Mouse (Mus musculus): ENCODE measurements at regions not wholly inside any gene's neighbourhood (a gene's known extent, or its start where the extent isn't known, plus 50 kb on each side); places are given as distances from the start of the nearest gene placed in this dataset.

- DNase-seq, result no peak
These were observed 481.2 kb upstream of the Pmfbp1 start for GRCm38 (mm10) chr8:109012655-109013054.

GRCm38 (mm10) chr8:109013577-109013976 lies 480.2 kb upstream of the Pmfbp1 start:
- DNase-seq, result no peak

GRCm38 (mm10) chr8:109014746-109015145 lies 479.1 kb upstream of the Pmfbp1 start:
- DNase-seq, result no peak

- DNase-seq, result no peak
These were observed 474.3 kb upstream of the Pmfbp1 start for GRCm38 (mm10) chr8:109019565-109019964.

GRCm38 (mm10) chr8:109020102-109020501 lies 473.7 kb upstream of the Pmfbp1 start:
- no peak for DNase-seq

- no peak for DNase-seq
These were observed 465.9 kb upstream of the Pmfbp1 start for GRCm38 (mm10) chr8:109027923-109028322.

- DNase-seq, result no peak
These were observed 440.2 kb upstream of the Pmfbp1 start for GRCm38 (mm10) chr8:109053608-109054007.

GRCm38 (mm10) chr8:109059152-109059551 lies 434.7 kb upstream of the Pmfbp1 start:
- DNase-seq, result no peak

GRCm38 (mm10) chr8:109062376-109062775 lies 431.5 kb upstream of the Pmfbp1 start:
- DNase-seq, result no peak

GRCm38 (mm10) chr8:109073715-109074114 lies 420.1 kb upstream of the Pmfbp1 start:
- no peak for DNase-seq

GRCm38 (mm10) chr8:109075006-109075405 lies 418.8 kb upstream of the Pmfbp1 start:
- no peak for DNase-seq

- no peak for DNase-seq
These were observed 414.6 kb upstream of the Pmfbp1 start for GRCm38 (mm10) chr8:109079223-109079622.

GRCm38 (mm10) chr8:109081295-109081694 lies 412.5 kb upstream of the Pmfbp1 start:
- DNase-seq, result no peak

- DNase-seq, result no peak
These were observed 408.7 kb upstream of the Pmfbp1 start for GRCm38 (mm10) chr8:109085134-109085533.

- DNase-seq, result no peak
These were observed 406.0 kb upstream of the Pmfbp1 start for GRCm38 (mm10) chr8:109087781-109088180.

- no peak for DNase-seq
These were observed 394.2 kb upstream of the Pmfbp1 start for GRCm38 (mm10) chr8:109099671-109100070.

- DNase-seq, result no peak
These were observed 392.4 kb upstream of the Pmfbp1 start for GRCm38 (mm10) chr8:109101416-109101815.

- no peak for DNase-seq
These were observed 389.0 kb upstream of the Pmfbp1 start for GRCm38 (mm10) chr8:109104798-109105326.

GRCm38 (mm10) chr8:109105693-109106092 lies 388.1 kb upstream of the Pmfbp1 start:
- no peak for DNase-seq

GRCm38 (mm10) chr8:109106971-109107370 lies 386.9 kb upstream of the Pmfbp1 start:
- DNase-seq, result no peak

GRCm38 (mm10) chr8:109107762-109108161 lies 386.1 kb upstream of the Pmfbp1 start:
- no peak for DNase-seq

GRCm38 (mm10) chr8:109109390-109109789 lies 384.4 kb upstream of the Pmfbp1 start:
- no peak for DNase-seq

GRCm38 (mm10) chr8:109121776-109122175 lies 372.1 kb upstream of the Pmfbp1 start:
- DNase-seq, result no peak

- no peak for DNase-seq
These were observed 351.2 kb upstream of the Pmfbp1 start for GRCm38 (mm10) chr8:109142495-109143158.

- no peak for DNase-seq
These were observed 342.1 kb upstream of the Pmfbp1 start for GRCm38 (mm10) chr8:109151711-109152110.

Data from right cerebral cortex, adult 18-20 months (tissue).